Mouse (Mus musculus): Measurements from ENCODE around the gene Clec12a.

DNA sequence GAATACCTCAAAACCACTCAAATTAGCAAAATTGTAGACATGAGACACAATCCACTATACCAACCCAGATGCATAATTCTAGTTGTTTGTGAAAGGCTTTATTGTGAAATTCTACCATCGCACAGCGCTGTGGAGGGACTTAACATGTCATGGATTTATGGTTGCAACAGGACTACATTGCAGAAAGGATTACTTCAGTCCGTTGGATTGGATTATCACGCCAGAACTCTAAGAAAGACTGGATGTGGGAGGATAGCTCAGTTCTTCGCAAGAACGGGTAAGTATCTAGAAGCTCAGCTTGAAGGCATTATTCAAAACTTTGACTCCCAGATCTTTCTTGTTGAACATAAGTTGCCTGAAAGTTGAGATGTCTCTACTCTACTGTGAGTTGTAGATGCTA lies 60.9 kb downstream of the Clec12a start:
- TF ChIP-seq POLR2A (IDR thresholded peaks at IDR 0.05; ENCODE audit: borderline replicate concordance, low read depth, low read length) (no peak), CTCF (IDR thresholded peaks at IDR 0.05; ENCODE audit: low read depth, low read length) (no peak)

Data from bone marrow macrophage, adult 2 months (primary cell).